Comparison of ENCODE assay signal across 20 mouse cellular contexts in the genomic region with DNA sequence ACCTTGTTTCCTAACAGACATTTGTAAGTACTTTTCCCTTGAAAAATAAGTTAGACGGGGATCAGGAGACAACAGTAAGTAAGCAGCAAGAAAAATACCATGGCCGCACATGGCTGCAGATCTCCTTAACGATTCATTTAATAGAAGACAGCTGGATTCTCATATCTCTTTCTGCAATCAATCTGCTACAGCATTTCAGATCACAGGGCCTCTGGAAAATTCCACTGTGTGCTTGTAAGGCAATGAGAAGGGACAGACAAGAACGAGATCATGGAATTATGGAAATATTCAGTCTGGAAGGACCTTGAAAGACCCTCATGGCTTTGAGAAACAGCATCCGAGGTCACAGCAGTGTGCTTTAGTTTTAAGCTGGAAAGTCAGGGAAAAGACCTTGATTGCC. TPM values are rescaled to one million over a fixed set of nuclear protein-coding genes. Genes with fewer than 3 reads are reported as not detected.
DNase-seq lines count a peak whose midpoint lies in the region; ATAC-seq and TF ChIP-seq lines count a peak whose summit lies in the region.
"Had no signal": no experiment of that assay in that cellular context is flagged by ENCODE, and none has a peak within 500 bp of the region (broad histone marks: within the 10 kb centered on the region; RNA-seq: fewer than 3 reads in every experiment).

No protein-coding gene starts in this region.

- H3K9ac ChIP-seq in kidney, embryonic 14.5 days (ENCODE audit: low read depth, low read length): no peak overlapping the region
- H3K9ac ChIP-seq in midbrain, embryonic 11.5 days (ENCODE audit: low read length): no peak overlapping the region
- H3K9ac ChIP-seq in midbrain, embryonic 15.5 days: no peak overlapping the region
- H3K9ac ChIP-seq in embryonic facial prominence, embryonic 13.5 days: no peak overlapping the region
- H3K9ac ChIP-seq: forebrain, embryonic 12.5 days; forebrain, postnatal 0 days; heart, embryonic 15.5 days; hindbrain, embryonic 13.5 days had no signal

- no peak for TF ChIP-seq POLR2A in kidney, adult 2 months (IDR thresholded peaks at IDR 0.05; ENCODE audit: low read depth, low read length)
- no peak for TF ChIP-seq POLR2A in thymus, adult 2 months (IDR thresholded peaks at IDR 0.05; ENCODE audit: control insufficient read depth, extremely low read depth, insufficient read depth, low read length, poor library complexity)

- H3K4me2 ChIP-seq in kidney, embryonic 14.5 days (replicated peaks; ENCODE audit: low read depth, low read length): no peak overlapping the region
- H3K4me2 ChIP-seq in midbrain, embryonic 11.5 days: no peak overlapping the region
- H3K4me2 ChIP-seq in midbrain, embryonic 15.5 days: no peak overlapping the region
- no peak overlapping the region for H3K4me2 ChIP-seq in embryonic facial prominence, embryonic 13.5 days
- H3K4me2 ChIP-seq: forebrain, embryonic 12.5 days; heart, embryonic 11.5 days; heart, embryonic 15.5 days; hindbrain, embryonic 13.5 days had no signal

- peak overlapping the region; percentile 35; the same call in 1 of the 2 replicates for H3K27ac ChIP-seq in kidney, adult 2 months (ENCODE audit: insufficient read depth, low read depth, low read length)
- H3K27ac ChIP-seq in kidney, embryonic 14.5 days (ENCODE audit: low read depth, low read length): no peak overlapping the region
- no peak overlapping the region for H3K27ac ChIP-seq in midbrain, embryonic 11.5 days (ENCODE audit: low read depth, low read length)
- no peak overlapping the region for H3K27ac ChIP-seq in midbrain, embryonic 15.5 days
- peak overlapping the region; percentile 69 for H3K27ac ChIP-seq in embryonic facial prominence, embryonic 13.5 days
- no peak overlapping the region for H3K27ac ChIP-seq in thymus, adult 2 months (ENCODE audit: control insufficient read depth, insufficient read depth, low read length)
- H3K27ac ChIP-seq: forebrain, embryonic 12.5 days; heart, adult 2 months; heart, embryonic 15.5 days; hindbrain, embryonic 13.5 days; hindbrain, postnatal 0 days had no signal

- WGBS in kidney, adult 2 months: 63% methylated on average over 5 of the region's 5 CpGs
- WGBS in kidney, embryonic 14.5 days: 57% methylated on average over 5 of the region's 5 CpGs
- 77% methylated on average over 5 of the region's 5 CpGs for WGBS in midbrain, embryonic 11.5 days
- 83% methylated on average over 5 of the region's 5 CpGs for WGBS in midbrain, embryonic 15.5 days
- WGBS in embryonic facial prominence, embryonic 13.5 days: 29% methylated on average over 5 of the region's 5 CpGs
- WGBS in thymus, adult 2 months: 92% methylated on average over 5 of the region's 5 CpGs

- H3K9me3 ChIP-seq in kidney, embryonic 14.5 days (ENCODE audit: control insufficient read depth, low read length): no peaks in the 10 kb centered on the region
- H3K9me3 ChIP-seq in midbrain, embryonic 11.5 days (ENCODE audit: control insufficient read depth, low read length): no peaks in the 10 kb centered on the region
- H3K9me3 ChIP-seq in midbrain, embryonic 15.5 days: no peaks in the 10 kb centered on the region
- no peaks in the 10 kb centered on the region for H3K9me3 ChIP-seq in embryonic facial prominence, embryonic 13.5 days
- H3K9me3 ChIP-seq: forebrain, embryonic 12.5 days; heart, embryonic 15.5 days; hindbrain, embryonic 13.5 days had no signal

- H3K36me3 ChIP-seq in kidney, adult 2 months (ENCODE audit: control insufficient read depth, insufficient read depth, low read length): no peaks in the 10 kb centered on the region
- no peaks in the 10 kb centered on the region for H3K36me3 ChIP-seq in kidney, embryonic 14.5 days (ENCODE audit: control insufficient read depth, insufficient read depth, low read length)
- H3K36me3 ChIP-seq in midbrain, embryonic 11.5 days (ENCODE audit: control insufficient read depth, insufficient read depth, low read length): no peaks in the 10 kb centered on the region
- H3K36me3 ChIP-seq in midbrain, embryonic 15.5 days (replicated peaks): no peaks in the 10 kb centered on the region
- H3K36me3 ChIP-seq in embryonic facial prominence, embryonic 13.5 days: no peaks in the 10 kb centered on the region
- H3K36me3 ChIP-seq in thymus, adult 2 months (ENCODE audit: control insufficient read depth, insufficient read depth, low read length): no peaks in the 10 kb centered on the region
- H3K36me3 ChIP-seq: forebrain, embryonic 12.5 days; heart, embryonic 15.5 days; hindbrain, embryonic 13.5 days had no signal

- no peak overlapping the region for H3K4me3 ChIP-seq in kidney, adult 2 months (ENCODE audit: insufficient read depth, low read depth, low read length)
- H3K4me3 ChIP-seq in kidney, embryonic 14.5 days (ENCODE audit: low read length): no peak overlapping the region
- no peak overlapping the region for H3K4me3 ChIP-seq in midbrain, embryonic 11.5 days (ENCODE audit: low read depth, low read length)
- H3K4me3 ChIP-seq in midbrain, embryonic 15.5 days: no peak overlapping the region
- no peak overlapping the region for H3K4me3 ChIP-seq in embryonic facial prominence, embryonic 13.5 days
- H3K4me3 ChIP-seq in thymus, adult 2 months (ENCODE audit: control insufficient read depth, insufficient read depth, low read length): no peak overlapping the region
- H3K4me3 ChIP-seq: forebrain, embryonic 12.5 days; heart, adult 2 months; heart, embryonic 15.5 days; hindbrain, embryonic 13.5 days had no signal

- peak; percentile 21 for DNase-seq in kidney, adult 2 months
- peak; percentile 61 for DNase-seq in midbrain, embryonic 11.5 days (ENCODE audit: low spot score, missing footprints)
- DNase-seq in naive thymus-derived CD4-positive, alpha-beta T cell, adult 2 months (ENCODE audit: low read depth): peak; percentile 11
- no peak for DNase-seq in gastrocnemius, adult 18-20 months (ENCODE audit: low spot score)
- DNase-seq in thymus, adult 2 months: no peak
- DNase-seq: cerebellum, adult 18-20 months; cerebellum, adult 9-11 months; cerebellum, postnatal 36 days; forebrain, postnatal 0 days; heart, adult 2 months; heart, postnatal 14 days; kidney, adult 11 months had no signal

- ATAC-seq in kidney, embryonic 14.5 days (ENCODE audit: low FRiP score, low TSS enrichment): no peak
- ATAC-seq in midbrain, embryonic 11.5 days (ENCODE audit: low FRiP score): no peak
- ATAC-seq in midbrain, embryonic 15.5 days (replicated peaks): no peak
- ATAC-seq in embryonic facial prominence, embryonic 13.5 days (ENCODE audit: insufficient number of reproducible peaks, insufficient read depth, low FRiP score, low TSS enrichment, low read depth): no peak
- ATAC-seq: forebrain, postnatal 0 days; hindbrain, postnatal 0 days had no signal

- H3K27me3 ChIP-seq in kidney, adult 2 months (replicated peaks; ENCODE audit: control insufficient read depth, insufficient read depth, low read length): no peaks in the 10 kb centered on the region
- no peaks in the 10 kb centered on the region for H3K27me3 ChIP-seq in kidney, embryonic 14.5 days (ENCODE audit: control insufficient read depth, insufficient read depth, low read length)
- H3K27me3 ChIP-seq in midbrain, embryonic 11.5 days (ENCODE audit: control insufficient read depth, insufficient read depth, low read length): no peaks in the 10 kb centered on the region
- 0 out of 2 replicates have a peak, but pooled peaks cover 2% of the 10 kb centered on the region for H3K27me3 ChIP-seq in midbrain, embryonic 15.5 days (replicated peaks)
- H3K27me3 ChIP-seq in embryonic facial prominence, embryonic 13.5 days: no peaks in the 10 kb centered on the region; the same call in 1 of the 2 replicates
- no peaks in the 10 kb centered on the region for H3K27me3 ChIP-seq in thymus, adult 2 months (ENCODE audit: control insufficient read depth, insufficient read depth, low read length)

- peaks cover 3% of the 10 kb centered on the region; the same call in 1 of the 2 replicates for H3K4me1 ChIP-seq in kidney, adult 2 months (ENCODE audit: control insufficient read depth, insufficient read depth, low read length)
- 0 out of 2 replicates have a peak, but pooled peaks cover 3% of the 10 kb centered on the region for H3K4me1 ChIP-seq in kidney, embryonic 14.5 days (ENCODE audit: control insufficient read depth, insufficient read depth, low read length)
- H3K4me1 ChIP-seq in midbrain, embryonic 11.5 days (ENCODE audit: control insufficient read depth, insufficient read depth, low read length): peaks cover 2% of the 10 kb centered on the region
- peaks cover 5% of the 10 kb centered on the region; the same call in 1 of the 2 replicates for H3K4me1 ChIP-seq in midbrain, embryonic 15.5 days
- H3K4me1 ChIP-seq in embryonic facial prominence, embryonic 13.5 days: peaks cover 41% of the 10 kb centered on the region
- no peaks in the 10 kb centered on the region; the same call in 1 of the 2 replicates for H3K4me1 ChIP-seq in thymus, adult 2 months (replicated peaks; ENCODE audit: control insufficient read depth, insufficient read depth, low read length)

- TF ChIP-seq CTCF in kidney, adult 2 months (conservative IDR thresholded peaks at IDR 0.05; ENCODE audit: insufficient read depth, insufficient read length, low read depth, low read length): no peak
- no peak for TF ChIP-seq CTCF in thymus, adult 2 months (IDR thresholded peaks at IDR 0.05; ENCODE audit: borderline replicate concordance, control insufficient read depth, extremely low read depth, insufficient read depth, low read length, poor library complexity)

RNA-seq across cellular contexts. Expression of gene Vwf, which starts 55.2 kb away (rescaled TPM):
- 14.6 and 16.8 TPM in 2 replicates for polyA plus RNA-seq in kidney, adult 2 months (2012; rRNA removed)
- polyA plus RNA-seq in kidney, embryonic 14.5 days (2014; fragmentation: Nextera tagmentation; extraction: Ambion mirVana): 2.4 and 5.2 TPM in 2 replicates
- polyA plus RNA-seq in midbrain, embryonic 11.5 days (2014; fragmentation: Nextera tagmentation; extraction: Ambion mirVana): 13.9 and 15.8 TPM in 2 replicates
- polyA plus RNA-seq in midbrain, embryonic 15.5 days (2015; fragmentation: Nextera tagmentation; extraction: Ambion mirVana): 10.8 and 11.3 TPM in 2 replicates
- 5.0 and 5.4 TPM in 2 replicates for polyA plus RNA-seq in embryonic facial prominence, embryonic 13.5 days (2015; fragmentation: Nextera tagmentation; extraction: Ambion mirVana)
- total RNA-seq in gastrocnemius, adult 18-20 months (2021): 10 to 100 TPM; 16.3 to 18.7 TPM
- 19.5 and 32.3 TPM in 2 replicates for polyA plus RNA-seq in thymus, adult 2 months (2012; rRNA removed)

Comparison
In these comparisons a context has a peak if more than half of its experiments do, and no peak if none do; other contexts are left out.
1. H3K27ac ChIP-seq: peak in kidney, adult 2 months (single experiment) and embryonic facial prominence, embryonic 13.5 days (single experiment); none in kidney, embryonic 14.5 days (single experiment), midbrain, embryonic 11.5 days (single experiment), midbrain, embryonic 15.5 days (single experiment) and thymus, adult 2 months (single experiment).
2. DNase-seq: peak in kidney, adult 2 months (single experiment), midbrain, embryonic 11.5 days (single experiment) and naive thymus-derived CD4-positive, alpha-beta T cell, adult 2 months (single experiment); none in gastrocnemius, adult 18-20 months (single experiment) and thymus, adult 2 months (single experiment).